Mouse (Mus musculus): ENCODE measurements around the gene Il21r.

Il21r gene

GRCm38 (mm10) chr7:125637220-125638140, 34.3 kb downstream of the Il21r start:
- in situ Hi-C loops (cut with MboI, MseI) = no loop called here

- in situ Hi-C loops (cut with MboI, MseI) = no loop called here
These were observed 35.1 kb downstream of the Il21r start for GRCm38 (mm10) chr7:125638376-125638775.

GRCm38 (mm10) chr7:125638870-125639386, 35.7 kb downstream of the Il21r start:
- in situ Hi-C loops (cut with MboI, MseI) = no loop called here

GRCm38 (mm10) chr7:125643880-125644279, 40.7 kb downstream of the Il21r start:
- in situ Hi-C loops (cut with MboI, MseI) = no loop called here

GRCm38 (mm10) chr7:125645413-125645812, 42.2 kb downstream of the Il21r start:
- in situ Hi-C loops (cut with MboI, MseI) = loop anchor here (5.0 kb wide), 1 partner anchor 178 kb away; no protein-coding TSS in a partner anchor

GRCm38 (mm10) chr7:125649013-125649412, 45.8 kb downstream of the Il21r start:
- in situ Hi-C loops (cut with MboI, MseI) = loop anchor here (5.0 kb wide), 1 partner anchor 182 kb away; no protein-coding TSS in a partner anchor

GRCm38 (mm10) chr7:125657511-125657910, 54.3 kb downstream of the Il21r start:
- in situ Hi-C loops (cut with MboI, MseI) = loop anchor here (10.0 to 25.0 kb wide), 2 partner anchors 307 to 445 kb away; no protein-coding TSS in a partner anchor

- in situ Hi-C loops (cut with MboI, MseI) = loop anchor here (25.0 kb wide), 1 partner anchor 451 kb away; no protein-coding TSS in a partner anchor
These were observed 60.4 kb downstream of the Il21r start for GRCm38 (mm10) chr7:125663654-125664053.

GRCm38 (mm10) chr7:125670865-125671264, 67.6 kb downstream of the Il21r start:
- in situ Hi-C loops (cut with MboI, MseI) = loop anchor here (25.0 kb wide), 1 partner anchor 459 kb away; no protein-coding TSS in a partner anchor

- in situ Hi-C loops (cut with MboI, MseI) = loop anchor here (25.0 kb wide), 1 partner anchor 459 kb away; no protein-coding TSS in a partner anchor
These were observed 68.2 kb downstream of the Il21r start for GRCm38 (mm10) chr7:125671396-125671795.

GRCm38 (mm10) chr7:125674916-125675315, 71.7 kb downstream of the Il21r start:
- in situ Hi-C loops (cut with MboI, MseI) = loop anchor here (25.0 kb wide), 1 partner anchor 463 kb away; no protein-coding TSS in a partner anchor

GRCm38 (mm10) chr7:125678756-125679155, 75.5 kb downstream of the Il21r start:
- in situ Hi-C loops (cut with MboI, MseI) = no loop called here

- in situ Hi-C loops (cut with MboI, MseI) = no loop called here
These were observed 76.7 kb downstream of the Il21r start for GRCm38 (mm10) chr7:125679936-125680335.

Measured in regulatory T cell (primary cell).